Mouse (Mus musculus): ENCODE data around the gene Cisd3. TPM values are rescaled to one million over a fixed set of nuclear protein-coding genes. Genes with fewer than 3 reads are reported as not detected.
"Not testable (repeated sequence)": the region's sequence is repeated elsewhere in the genome, so short reads cannot be mapped to it uniquely, and the experiment has no call there.

Cisd3 gene
- polyA plus RNA-seq, 1 experiment from 2014 or later = 20.8 TPM

DNA sequence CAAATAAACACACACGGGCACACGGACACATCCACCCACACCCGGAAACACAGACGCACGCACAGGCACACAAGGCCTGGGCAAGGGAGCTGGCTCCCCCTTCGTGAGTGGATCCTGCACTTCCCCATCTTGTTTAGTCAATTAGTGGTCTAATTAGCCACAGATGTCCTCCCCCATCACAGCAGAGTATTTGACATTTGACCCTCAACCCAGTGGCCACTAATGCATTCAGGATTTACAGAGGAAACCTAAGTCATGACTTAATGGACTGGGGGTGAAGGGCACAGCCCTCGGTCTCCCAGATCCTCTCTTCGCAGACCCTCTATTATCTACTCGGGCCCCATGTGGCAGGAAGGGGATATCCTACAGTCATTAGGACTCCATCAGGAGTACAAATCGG lies 48.1 kb downstream of the Cisd3 start:
- H3K9ac ChIP-seq (replicated peaks; ENCODE audit: low read depth, low read length) = no peak overlapping the region
- H3K4me2 ChIP-seq (replicated peaks; ENCODE audit: low read depth, low read length) = no peak overlapping the region

DNA sequence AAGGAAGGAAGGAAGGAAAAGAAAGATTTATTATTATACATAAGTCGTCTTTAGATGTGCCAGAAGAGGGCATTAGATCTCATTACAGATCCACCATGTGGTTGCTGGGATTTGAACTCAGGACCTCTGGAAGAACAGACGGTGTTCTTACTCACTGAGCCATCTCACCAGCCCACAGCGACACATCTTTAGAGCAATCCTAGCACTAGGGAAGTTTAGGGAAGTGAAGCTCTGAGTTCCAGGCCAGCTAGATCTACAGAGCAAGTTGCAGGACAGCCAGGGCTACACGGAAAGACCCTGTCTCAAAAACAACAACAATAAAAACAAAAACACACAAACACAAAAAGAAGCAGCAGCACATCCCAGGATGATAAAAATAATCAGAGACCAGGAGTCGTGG lies 49.2 kb downstream of the Cisd3 start:
- WGBS = 87% methylated on average over 5 of the region's 5 CpGs
- not testable (repeated sequence) for H3K9ac ChIP-seq (replicated peaks; ENCODE audit: low read depth, low read length); ATAC-seq (ENCODE audit: insufficient number of reproducible peaks, insufficient read depth, low FRiP score, low read depth); H3K27me3 ChIP-seq (ENCODE audit: control insufficient read depth, insufficient read depth, low read length); H3K9me3 ChIP-seq (ENCODE audit: control insufficient read depth, low read depth, low read length); H3K27ac ChIP-seq (ENCODE audit: low read length); H3K4me3 ChIP-seq (ENCODE audit: low read depth, low read length); H3K4me1 ChIP-seq (ENCODE audit: control insufficient read depth, insufficient read depth, low read length); H3K4me2 ChIP-seq (replicated peaks; ENCODE audit: low read depth, low read length)
- H3K36me3 ChIP-seq (ENCODE audit: control insufficient read depth, insufficient read depth, low read length) = peaks cover 10% of the 10 kb centered on the region

More for the DNA sequence above, 48.1 kb downstream of the Cisd3 start:
- Histone ChIP-seq H3K36me3 (ENCODE audit: control insufficient read depth, insufficient read depth, low read length) (peaks cover 15% of the 10 kb centered on the region), H3K27ac (ENCODE audit: low read length) (0 out of 2 replicates have a peak overlapping the region, but pooled peaks have one; percentile 2), H3K9me3 (ENCODE audit: control insufficient read depth, low read depth, low read length) (no peaks in the 10 kb centered on the region), H3K27me3 (ENCODE audit: control insufficient read depth, insufficient read depth, low read length) (no peaks in the 10 kb centered on the region), H3K4me1 (ENCODE audit: control insufficient read depth, insufficient read depth, low read length) (0 out of 2 replicates have a peak, but pooled peaks cover 4% of the 10 kb centered on the region), H3K4me3 (ENCODE audit: low read depth, low read length) (no peak overlapping the region)
- ATAC-seq (ENCODE audit: insufficient number of reproducible peaks, insufficient read depth, low FRiP score, low read depth) = no peak
- WGBS = 33% methylated on average over 10 of the region's 10 CpGs

DNA sequence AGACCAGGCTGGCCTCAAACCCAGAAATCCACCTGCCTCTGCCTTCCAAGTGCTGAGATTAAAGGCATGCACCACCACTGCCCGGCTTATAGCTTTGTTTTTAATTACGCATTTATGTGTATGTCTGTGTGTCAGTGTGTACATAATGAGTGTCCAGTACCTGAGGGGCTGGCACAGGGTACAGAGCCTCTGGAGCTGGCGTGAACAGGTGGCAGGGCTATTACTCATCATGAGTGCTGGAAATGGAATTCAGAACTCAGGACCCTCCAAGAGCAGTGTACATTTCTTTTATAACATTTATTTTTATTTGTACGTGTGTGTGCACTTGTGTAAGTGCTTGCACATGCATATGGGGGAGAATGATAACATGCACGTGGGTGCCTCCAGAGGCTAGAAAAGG lies 51.0 kb downstream of the Cisd3 start:
- Histone ChIP-seq H3K4me1 (ENCODE audit: control insufficient read depth, insufficient read depth, low read length) (0 out of 2 replicates have a peak, but pooled peaks cover 4% of the 10 kb centered on the region), H3K27me3 (ENCODE audit: control insufficient read depth, insufficient read depth, low read length) (no peaks in the 10 kb centered on the region), H3K36me3 (ENCODE audit: control insufficient read depth, insufficient read depth, low read length) (0 out of 2 replicates have a peak, but pooled peaks cover under 1% of the 10 kb centered on the region), H3K9ac (replicated peaks; ENCODE audit: low read depth, low read length) (no peak overlapping the region), H3K4me3 (ENCODE audit: low read depth, low read length) (no peak overlapping the region), H3K4me2 (replicated peaks; ENCODE audit: low read depth, low read length) (no peak overlapping the region), H3K9me3 (ENCODE audit: control insufficient read depth, low read depth, low read length) (no peaks in the 10 kb centered on the region), H3K27ac (ENCODE audit: low read length) (no peak overlapping the region)
- WGBS = 87% methylated on average over 5 of the region's 5 CpGs
- no peak for ATAC-seq (ENCODE audit: insufficient number of reproducible peaks, insufficient read depth, low FRiP score, low read depth)

DNA sequence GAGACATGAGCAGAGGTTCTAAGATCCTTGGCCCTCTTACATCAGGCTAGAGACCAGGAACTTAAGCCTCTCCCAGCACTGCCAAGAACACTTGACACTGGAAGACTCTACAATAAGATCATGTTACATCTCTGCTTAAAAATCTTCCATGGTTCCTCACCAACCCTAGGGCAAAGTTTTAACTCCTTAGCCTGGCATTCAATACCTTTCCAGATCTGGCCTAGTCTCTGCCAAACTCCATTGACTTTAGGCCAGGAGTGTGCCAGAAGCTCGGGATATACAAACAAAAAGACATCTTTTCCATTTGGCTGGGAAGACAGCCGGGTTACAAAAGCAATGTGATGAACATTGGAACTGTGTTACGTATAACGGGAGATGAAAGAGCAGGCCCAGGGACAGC lies 52.0 kb downstream of the Cisd3 start:
- H3K27ac ChIP-seq (ENCODE audit: low read length) = no peak overlapping the region
- no peak overlapping the region for H3K9ac ChIP-seq (replicated peaks; ENCODE audit: low read depth, low read length)
- no peaks in the 10 kb centered on the region for H3K9me3 ChIP-seq (ENCODE audit: control insufficient read depth, low read depth, low read length)
- H3K4me3 ChIP-seq (ENCODE audit: low read depth, low read length) = no peak overlapping the region
- H3K4me2 ChIP-seq (replicated peaks; ENCODE audit: low read depth, low read length) = no peak overlapping the region
- peaks cover 4% of the 10 kb centered on the region; the same call in 1 of the 2 replicates for H3K4me1 ChIP-seq (ENCODE audit: control insufficient read depth, insufficient read depth, low read length)
- whole genome bisulfite sequencing = 62% methylated on average over 4 of the region's 4 CpGs
- no peaks in the 10 kb centered on the region for H3K36me3 ChIP-seq (ENCODE audit: control insufficient read depth, insufficient read depth, low read length)
- ATAC-seq (ENCODE audit: insufficient number of reproducible peaks, insufficient read depth, low FRiP score, low read depth) = no peak
- no peaks in the 10 kb centered on the region for H3K27me3 ChIP-seq (ENCODE audit: control insufficient read depth, insufficient read depth, low read length)

Small RNAs within 50 kb of the gene (microRNA-seq; reads per million reads assigned to microRNA genes)
- gene Gm24158 (not detected), gene Mir6927 (not detected)

Other genes starting within 250 kb of the Cisd3 start
- gene 4933428G20Rik, start 185.5 kb upstream of the Cisd3 start, polyA plus RNA-seq (2014; fragmentation: Nextera tagmentation; extraction: Ambion mirVana) = 0.35 TPM in 1 of 2 replicates, not detected in the other
- 0.49 and 0.64 TPM in 2 replicates for gene Srcin1, start 109.6 kb upstream of the Cisd3 start, polyA plus RNA-seq (2014; fragmentation: Nextera tagmentation; extraction: Ambion mirVana)
- gene Epop, start 56.1 kb upstream of the Cisd3 start, polyA plus RNA-seq (2014; fragmentation: Nextera tagmentation; extraction: Ambion mirVana) = 2.7 and 3.6 TPM in 2 replicates
- gene Mllt6, start 22.4 kb upstream of the Cisd3 start, polyA plus RNA-seq (2014; fragmentation: Nextera tagmentation; extraction: Ambion mirVana) = 4.3 and 4.5 TPM in 2 replicates
- gene Pcgf2, start 14.7 kb downstream of the Cisd3 start, polyA plus RNA-seq (2014; fragmentation: Nextera tagmentation; extraction: Ambion mirVana) = 18.2 and 20.6 TPM in 2 replicates
- 429 and 454 TPM in 2 replicates for gene Psmb3, start 17.6 kb downstream of the Cisd3 start, polyA plus RNA-seq (2014; fragmentation: Nextera tagmentation; extraction: Ambion mirVana)
- gene Pip4k2b, start 58.9 kb downstream of the Cisd3 start, polyA plus RNA-seq (2014; fragmentation: Nextera tagmentation; extraction: Ambion mirVana) = 1.9 and 2.5 TPM in 2 replicates
- gene Cwc25, start 80.7 kb downstream of the Cisd3 start, polyA plus RNA-seq (2014; fragmentation: Nextera tagmentation; extraction: Ambion mirVana) = 14.2 and 16.8 TPM in 2 replicates
- gene 1700001P01Rik, start 90.1 kb downstream of the Cisd3 start, polyA plus RNA-seq (2014; fragmentation: Nextera tagmentation; extraction: Ambion mirVana) = 0.43 and 0.59 TPM in 2 replicates
- 774 and 780 TPM in 2 replicates for gene Rpl23, start 96.6 kb downstream of the Cisd3 start, polyA plus RNA-seq (2014; fragmentation: Nextera tagmentation; extraction: Ambion mirVana)
- gene Lasp1, start 113.2 kb downstream of the Cisd3 start, polyA plus RNA-seq (2014; fragmentation: Nextera tagmentation; extraction: Ambion mirVana) = 73.2 and 82.0 TPM in 2 replicates
- gene B230217C12Rik, start 155.0 kb downstream of the Cisd3 start, polyA plus RNA-seq (2014; fragmentation: Nextera tagmentation; extraction: Ambion mirVana) = 6.4 and 8.3 TPM in 2 replicates
- 0.29 and 0.56 TPM in 2 replicates for gene Fbxo47, start 198.3 kb downstream of the Cisd3 start, polyA plus RNA-seq (2014; fragmentation: Nextera tagmentation; extraction: Ambion mirVana)